ENCODE assay signal across 8 mouse cellular contexts in genomic region chr1:75124346-75125321, GRCm38 (mm10). TPM values are rescaled to one million over a fixed set of nuclear protein-coding genes. Genes with fewer than 3 reads are reported as not detected.
DNase-seq lines count a peak whose midpoint lies in the region; ATAC-seq and TF ChIP-seq lines count a peak whose summit lies in the region.

Nhej1 (minus strand) TSS chr1:75125200.

- peak; percentile 96 for ATAC-seq in hindbrain, postnatal 0 days
- peak; percentile 91 for ATAC-seq in megakaryocyte, adult 5-6 weeks (ENCODE audit: poor library complexity, severe bottlenecking)

- DNase-seq in T-cell, adult 2 months (ENCODE audit: low spot score): peak; percentile 91
- DNase-seq in cerebellum, postnatal 36 days: peak; percentile 91 to 93
- DNase-seq in gastrocnemius, adult 18-20 months (ENCODE audit: low spot score): peak; percentile 95
- peak; percentile 98 for DNase-seq in hindbrain, postnatal 0 days (ENCODE audit: low spot score)
- peak; percentile 84 to 87 for DNase-seq in left cerebral cortex, adult 2 months (ENCODE audit: extremely low spot score in 1 of 2, low spot score in 2 of 2)
- peak; percentile 84 to 91 for DNase-seq in right cerebral cortex, adult 2 months (ENCODE audit: low spot score in 2 of 2)
- DNase-seq in urinary bladder, postnatal 14 days (ENCODE audit: low spot score): peak; percentile 95

- no peaks in the 10 kb centered on the region; the same call in 1 of the 2 replicates for H3K4me1 ChIP-seq in hindbrain, postnatal 0 days (ENCODE audit: insufficient read depth, low read length)

- peak within 1 kb of the TSS; percentile 60 for H3K4me3 ChIP-seq in hindbrain, postnatal 0 days (ENCODE audit: low read length)
- peak within 1 kb of the TSS; percentile 66 for H3K4me3 ChIP-seq in left cerebral cortex, adult 2 months

- TF ChIP-seq CTCF in hindbrain, postnatal 0 days (IDR thresholded peaks at IDR 0.05; ENCODE audit: low read depth): peak; percentile 82
- TF ChIP-seq CTCF in left cerebral cortex, adult 2 months (IDR thresholded peaks at IDR 0.05): peak; percentile 79

- peak within 1 kb of the TSS; percentile 93 for H3K27ac ChIP-seq in hindbrain, postnatal 0 days
- peak within 1 kb of the TSS; percentile 96 for H3K27ac ChIP-seq in left cerebral cortex, adult 2 months

- 1% methylated on average over 56 of the region's 56 CpGs for WGBS in hindbrain, postnatal 0 days

- H3K27me3 ChIP-seq in hindbrain, postnatal 0 days (ENCODE audit: insufficient read depth, low read length): no peaks in the 10 kb centered on the region

- peak within 1 kb of the TSS; percentile 64 for H3K9ac ChIP-seq in hindbrain, postnatal 0 days (replicated peaks; ENCODE audit: low read length)

- H3K9me3 ChIP-seq in hindbrain, postnatal 0 days (ENCODE audit: low read length): no peaks in the 10 kb centered on the region

- peak within 1 kb of the TSS; percentile 64 for H3K4me2 ChIP-seq in hindbrain, postnatal 0 days (ENCODE audit: low read depth, low read length)

- intact Hi-C loops in left cerebral cortex, adult 2 months (cut with DNase I): no loop called here

- H3K36me3 ChIP-seq in hindbrain, postnatal 0 days (ENCODE audit: insufficient read depth, low read length): no peaks in the 10 kb centered on the region

RNA-seq across cellular contexts. Expression of gene Nhej1, which starts in this region (rescaled TPM):
- total RNA-seq in gastrocnemius, adult 18-20 months (2021): 1 to 10 TPM; 4.9 to 5.3 TPM
- 4.4 and 7.8 TPM in 2 replicates for total RNA-seq in hindbrain, postnatal 0 days (2014; rRNA removed)
- 5.2 and 5.8 TPM in 2 replicates for polyA plus RNA-seq in hindbrain, postnatal 0 days (2015; fragmentation: Nextera tagmentation; extraction: Ambion mirVana)
- total RNA-seq in left cerebral cortex, adult 2 months (2021): 1 to 10 TPM; 2.4 to 3.3 TPM
- 6.5 and 11.0 TPM in 2 replicates for total RNA-seq in megakaryocyte, adult 5-6 weeks (2015)
- total RNA-seq in megakaryocyte, adult 5-6 weeks (2017): 8.2 and 9.9 TPM in 2 replicates

Comparison
In these comparisons a context has a peak if more than half of its experiments do, and no peak if none do; other contexts are left out.
1. Peak in every context shown above with its lines: DNase-seq, ATAC-seq, H3K4me3 ChIP-seq and H3K27ac ChIP-seq.